Mouse (Mus musculus) ES-Bruce4 (cell line): ENCODE results near the gene Shank1.

ENCODE experiments used
- CTCF ChIP-seq: IDR thresholded peaks from one replicate; pipeline ENCODE4 v1.8.1; 2011; ENCODE audit warnings: low read depth, low read length
- EP300 ChIP-seq: IDR thresholded peaks from 2 replicates; pipeline ENCODE4 v1.6.1; 2011; ENCODE audit warnings: low read depth, low read length; ENCODE audit not compliant: insufficient read depth
- POLR2A ChIP-seq: IDR thresholded peaks from one replicate; pipeline ENCODE4 v1.8.1; 2011; ENCODE audit warnings: low read length; ENCODE audit not compliant: insufficient read depth

- TF ChIP-seq CTCF (no peak), POLR2A (no peak), EP300 (no peak)
These were observed 45.4 kb downstream of the Shank1 start for GRCm38 (mm10) chr7:44355411-44355810.
